In genomic region chr3:34572081-34572480, GRCm38 (mm10) we compare ENCODE assay signal across 12 mouse cellular contexts.
DNase-seq lines count a peak whose midpoint lies in the region; ATAC-seq and TF ChIP-seq lines count a peak whose summit lies in the region.
"Had no signal": no experiment of that assay in that cellular context is flagged by ENCODE, and none has a peak within 500 bp of the region (broad histone marks: within the 10 kb centered on the region; RNA-seq: fewer than 3 reads in every experiment).

No protein-coding gene starts in this region.

- peak; percentile 30 for ATAC-seq in forebrain, postnatal 0 days
- ATAC-seq in activated CD4-positive, CD25-positive, alpha-beta regulatory T cell, adult 4 months = no peak
- ATAC-seq in intestine, postnatal 0 days = no peak
- ATAC-seq: intestine, embryonic 16.5 days had no signal

- H3K9ac ChIP-seq in forebrain, postnatal 0 days = no peak overlapping the region
- H3K9ac ChIP-seq in intestine, postnatal 0 days (ENCODE audit: low read depth, low read length) = no peak overlapping the region
- H3K9ac ChIP-seq: heart, embryonic 13.5 days; lung, embryonic 14.5 days had no signal

- H3K27ac ChIP-seq in forebrain, postnatal 0 days (ENCODE audit: low read depth, low read length) = no peak overlapping the region
- no peak overlapping the region for H3K27ac ChIP-seq in intestine, postnatal 0 days (ENCODE audit: low read depth, low read length)
- H3K27ac ChIP-seq: heart, embryonic 13.5 days had no signal

- no peak for TF ChIP-seq POLR2A in brain, embryonic 14.5 days (IDR thresholded peaks at IDR 0.05; ENCODE audit: borderline replicate concordance, extremely low read depth, insufficient read depth, insufficient read length, poor library complexity, severe bottlenecking)

- H3K4me3 ChIP-seq in forebrain, postnatal 0 days (ENCODE audit: low read depth, low read length) = no peak overlapping the region
- no peak overlapping the region for H3K4me3 ChIP-seq in intestine, postnatal 0 days (ENCODE audit: low read depth, low read length)
- H3K4me3 ChIP-seq: heart, embryonic 13.5 days had no signal

- peak; percentile 27 to 37 for DNase-seq in cerebellum, adult 18-20 months
- DNase-seq in cerebellum, adult 11 months = no peak
- peak; percentile 84 for DNase-seq in brain, embryonic 14.5 days (ENCODE audit: low read depth)
- peak; percentile 69 for DNase-seq in forebrain, postnatal 0 days
- DNase-seq in left cerebral cortex, postnatal 10 days (ENCODE audit: extremely low spot score in 1 of 2, low spot score in 2 of 2) = peak; percentile 48 to 56
- DNase-seq in urinary bladder, postnatal 10 days (ENCODE audit: low spot score) = no peak
- DNase-seq: adrenal gland, adult 2 months; lung, embryonic 14.5 days had no signal

- no peaks in the 10 kb centered on the region for H3K36me3 ChIP-seq in forebrain, postnatal 0 days (ENCODE audit: insufficient read depth)
- no peaks in the 10 kb centered on the region for H3K36me3 ChIP-seq in intestine, postnatal 0 days (ENCODE audit: control insufficient read depth, insufficient read depth)
- H3K36me3 ChIP-seq: heart, embryonic 13.5 days had no signal

- no peaks in the 10 kb centered on the region for H3K9me3 ChIP-seq in forebrain, postnatal 0 days (ENCODE audit: low read length)
- H3K9me3 ChIP-seq in intestine, postnatal 0 days (ENCODE audit: control insufficient read depth) = no peaks in the 10 kb centered on the region
- H3K9me3 ChIP-seq: heart, embryonic 13.5 days had no signal

- H3K4me2 ChIP-seq in forebrain, postnatal 0 days (ENCODE audit: low read depth) = no peak overlapping the region
- H3K4me2 ChIP-seq in intestine, postnatal 0 days (replicated peaks; ENCODE audit: low read depth) = no peak overlapping the region
- H3K4me2 ChIP-seq: heart, embryonic 13.5 days; lung, embryonic 14.5 days had no signal

- intact Hi-C loops in left cerebral cortex, postnatal 10 days (cut with DNase I) = no loop called here

- H3K27me3 ChIP-seq in forebrain, postnatal 0 days (ENCODE audit: insufficient read depth, low read length) = no peaks in the 10 kb centered on the region
- no peaks in the 10 kb centered on the region for H3K27me3 ChIP-seq in intestine, postnatal 0 days (replicated peaks; ENCODE audit: control insufficient read depth, insufficient read depth, low read length)
- H3K27me3 ChIP-seq: heart, embryonic 13.5 days had no signal

- 26% methylated on average over 6 of the region's 6 CpGs for whole genome bisulfite sequencing in forebrain, postnatal 0 days
- 88% methylated on average over 6 of the region's 6 CpGs for WGBS in intestine, postnatal 0 days

- peaks cover 16% of the 10 kb centered on the region; the same call in 1 of the 2 replicates for H3K4me1 ChIP-seq in forebrain, postnatal 0 days (ENCODE audit: insufficient read depth)
- H3K4me1 ChIP-seq in intestine, postnatal 0 days (replicated peaks; ENCODE audit: control insufficient read depth, insufficient read depth, low read length) = no peaks in the 10 kb centered on the region

- no peak for TF ChIP-seq CTCF in brain, embryonic 14.5 days (IDR thresholded peaks at IDR 0.05; ENCODE audit: borderline replicate concordance, extremely low read depth, insufficient read depth, insufficient read length)
- no peak for TF ChIP-seq CTCF in forebrain, postnatal 0 days (IDR thresholded peaks at IDR 0.05; ENCODE audit: low read depth)
- no peak for TF ChIP-seq CTCF in intestine, postnatal 0 days (IDR thresholded peaks at IDR 0.05; ENCODE audit: low read depth)

Comparison
In these comparisons a context has a peak if more than half of its experiments do, and no peak if none do; other contexts are left out.
1. DNase-seq: peak in cerebellum, adult 18-20 months (2 of 2), brain, embryonic 14.5 days (single experiment), forebrain, postnatal 0 days (single experiment) and left cerebral cortex, postnatal 10 days (2 of 2); none in cerebellum, adult 11 months (single experiment) and urinary bladder, postnatal 10 days (single experiment).